Mouse (Mus musculus) cortical plate, adult 2 months (tissue): ENCODE measurements at regions not wholly inside any gene's neighbourhood (a gene's known extent, or its start where the extent isn't known, plus 50 kb on each side); places are given as distances from the start of the nearest gene placed in this dataset.

Experiments used
- H3K27ac ChIP-seq: fragments of 200-500 bp; 2 replicates; pipeline ENCODE4 v1.5.1; 2012; ENCODE audit warnings: low read length, control low read depth, inconsistent platforms; ENCODE audit not compliant: insufficient read depth
- H3K4me1 ChIP-seq: fragments of 200-500 bp; 2 replicates; pipeline ENCODE4 v1.6.1; 2011; ENCODE audit warnings: low read length; ENCODE audit not compliant: control insufficient read depth, insufficient read depth
- H3K4me3 ChIP-seq: fragments of 200-500 bp; 2 replicates; pipeline ENCODE4 v1.5.1; 2011; ENCODE audit warnings: mild to moderate bottlenecking, low read length, control low read depth; ENCODE audit not compliant: insufficient read depth
- CTCF ChIP-seq: fragments of 200-500 bp; IDR thresholded peaks from 2 replicates; pipeline ENCODE4 v1.5.1; 2011; ENCODE audit warnings: mild to moderate bottlenecking, control low read depth, low read length; ENCODE audit not compliant: insufficient read depth; ENCODE audit errors: extremely low read depth
- POLR2A ChIP-seq: fragments of 200-500 bp; IDR thresholded peaks from 2 replicates; pipeline ENCODE4 v1.6.1; 2011; ENCODE audit warnings: mild to moderate bottlenecking, low read length, control low read depth; ENCODE audit not compliant: insufficient read depth; ENCODE audit errors: extremely low read depth

- no peak for TF ChIP-seq CTCF
- TF ChIP-seq POLR2A, result no peak
- H3K27ac ChIP-seq, result no peak overlapping the region
- H3K4me1 ChIP-seq, result no peaks in the 10 kb centered on the region
- no peak overlapping the region for H3K4me3 ChIP-seq
These were observed 75.6 kb upstream of the Tmprss2 start for GRCm38 (mm10) chr16:97686561-97686960.

GRCm38 (mm10) chr16:97685603-97686285 lies 74.7 kb upstream of the Tmprss2 start:
- no peak for TF ChIP-seq CTCF
- TF ChIP-seq POLR2A, result no peak
- no peaks in the 10 kb centered on the region for H3K4me1 ChIP-seq
- no peak overlapping the region for H3K27ac ChIP-seq
- H3K4me3 ChIP-seq, result no peak overlapping the region

- H3K4me3 ChIP-seq, result no peak overlapping the region
- H3K4me1 ChIP-seq, result no peaks in the 10 kb centered on the region
- no peak overlapping the region for H3K27ac ChIP-seq
- TF ChIP-seq POLR2A (no peak), CTCF (no peak)
These were observed 70.2 kb upstream of the Tmprss2 start for GRCm38 (mm10) chr16:97681191-97681590.

- H3K4me1 ChIP-seq, result no peaks in the 10 kb centered on the region
- no peak for TF ChIP-seq CTCF
- no peak for TF ChIP-seq POLR2A
- H3K27ac ChIP-seq, result no peak overlapping the region
- H3K4me3 ChIP-seq, result no peak overlapping the region
These were observed 68.8 kb upstream of the Tmprss2 start for GRCm38 (mm10) chr16:97679820-97680219.

- TF ChIP-seq CTCF (no peak), POLR2A (no peak)
- Histone ChIP-seq H3K4me1 (no peaks in the 10 kb centered on the region), H3K27ac (no peak overlapping the region), H3K4me3 (no peak overlapping the region)
These were observed 68.3 kb upstream of the Tmprss2 start for GRCm38 (mm10) chr16:97679252-97679651.

- no peak for TF ChIP-seq POLR2A
- no peak for TF ChIP-seq CTCF
- H3K4me3 ChIP-seq, result no peak overlapping the region
- no peaks in the 10 kb centered on the region for H3K4me1 ChIP-seq
- no peak overlapping the region for H3K27ac ChIP-seq
These were observed 66.6 kb upstream of the Tmprss2 start for GRCm38 (mm10) chr16:97677621-97678020.

- peaks cover 1% of the 10 kb centered on the region; the same call in 1 of the 2 replicates for H3K4me1 ChIP-seq
- no peak overlapping the region for H3K27ac ChIP-seq
- no peak overlapping the region for H3K4me3 ChIP-seq
- TF ChIP-seq CTCF (no peak), POLR2A (no peak)
These were observed 62.6 kb upstream of the Tmprss2 start for GRCm38 (mm10) chr16:97673576-97673975.

GRCm38 (mm10) chr16:97670131-97671038 lies 59.4 kb upstream of the Tmprss2 start:
- TF ChIP-seq CTCF (0 out of 2 replicates have a peak, but pooled peaks have one; percentile 13), POLR2A (no peak)
- H3K27ac ChIP-seq, result no peak overlapping the region
- H3K4me3 ChIP-seq, result no peak overlapping the region
- H3K4me1 ChIP-seq, result peaks cover 1% of the 10 kb centered on the region; the same call in 1 of the 2 replicates

- peaks cover 1% of the 10 kb centered on the region; the same call in 1 of the 2 replicates for H3K4me1 ChIP-seq
- H3K27ac ChIP-seq, result no peak overlapping the region
- no peak overlapping the region for H3K4me3 ChIP-seq
These were observed 56.5 kb upstream of the Tmprss2 start for GRCm38 (mm10) chr16:97667536-97667935.

More at GRCm38 (mm10) chr16:97667536-97667935, 56.5 kb upstream of the Tmprss2 start:
- TF ChIP-seq POLR2A, result no peak
- TF ChIP-seq CTCF, result peak; percentile 25
